Mouse (Mus musculus): Measurements from ENCODE around the gene Dctn1.

GRCm38 (mm10) chr6:83121863-83122710, 43.6 kb upstream of the Dctn1 start:
- TF ChIP-seq POLR2A (IDR thresholded peaks at IDR 0.05; ENCODE audit: insufficient read depth, low read depth, low read length) = no peak
- no peak for TF ChIP-seq CTCF (IDR thresholded peaks at IDR 0.05)
- TF ChIP-seq EP300 (IDR thresholded peaks at IDR 0.05; ENCODE audit: insufficient read depth, low read depth, low read length) = no peak

Data from heart, adult 2 months (tissue).